Mouse (Mus musculus) liver, postnatal 0 days (tissue): ENCODE measurements at regions not wholly inside any gene's neighbourhood (a gene's known extent, or its start where the extent isn't known, plus 50 kb on each side); places are given as distances from the start of the nearest gene placed in this dataset.

Experiments
- CTCF ChIP-seq: sonication (generic); IDR thresholded peaks from 2 replicates; pipeline ENCODE4 v1.5.1; 2016; ENCODE audit warnings: antibody characterized with exemption, low read depth
- EP300 ChIP-seq: IDR thresholded peaks from 2 replicates; pipeline ENCODE4 v1.6.1; 2016; ENCODE audit warnings: antibody characterized with exemption, low read depth, mild to moderate bottlenecking

DNA sequence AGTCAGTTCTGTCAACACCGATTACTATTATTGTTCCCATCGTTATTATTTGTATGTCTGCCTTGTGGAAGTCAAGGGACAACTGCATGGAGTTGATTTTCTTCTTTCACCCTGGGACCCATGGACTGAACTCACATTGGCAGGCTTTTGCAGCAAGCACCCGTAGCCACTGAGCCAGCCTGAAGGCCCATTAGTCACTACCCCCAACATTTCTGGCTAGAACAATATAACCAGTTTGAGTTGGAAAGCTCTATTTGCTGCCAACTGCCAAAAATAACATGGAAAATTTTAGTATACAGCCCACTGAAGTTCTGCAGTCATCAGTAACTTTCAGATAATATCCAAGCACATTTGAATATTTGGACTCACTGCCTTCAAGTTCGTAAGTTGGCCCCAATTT lies 133.9 kb downstream of the Nuf2 start:
- no peak for TF ChIP-seq CTCF
- TF ChIP-seq EP300 = no peak
